Mouse (Mus musculus) kidney, adult 2 months (tissue): Measurements from ENCODE around the gene Tfb2m.

ENCODE experiments used
- CTCF ChIP-seq: fragments of 200-500 bp; conservative IDR thresholded peaks from 2 replicates; pipeline ENCODE4 v1.5.1; 2011; ENCODE audit warnings: low read depth, mild to moderate bottlenecking, control low read depth, low read length, moderate library complexity, mixed read lengths; ENCODE audit not compliant: insufficient read depth, insufficient read length
- POLR2A ChIP-seq: fragments of 200-500 bp; IDR thresholded peaks from one replicate; pipeline ENCODE4 v1.6.1; 2011; ENCODE audit warnings: low read depth, low read length, control low read depth

GRCm38 (mm10) chr1:179488520-179488919, 57.5 kb downstream of the Tfb2m start:
- TF ChIP-seq CTCF (no peak), POLR2A (no peak)
